Mouse (Mus musculus) liver, embryonic 14.5 days (tissue): Measurements from ENCODE around the gene Lrrc4.

Source experiments
- CTCF ChIP-seq: IDR thresholded peaks from 2 replicates; pipeline ENCODE4 v1.5.1; 2016; ENCODE audit warnings: antibody characterized with exemption, low read depth, control low read depth
- EP300 ChIP-seq: IDR thresholded peaks from 2 replicates; pipeline ENCODE4 v1.6.1; 2016; ENCODE audit warnings: antibody characterized with exemption, low read depth

DNA sequence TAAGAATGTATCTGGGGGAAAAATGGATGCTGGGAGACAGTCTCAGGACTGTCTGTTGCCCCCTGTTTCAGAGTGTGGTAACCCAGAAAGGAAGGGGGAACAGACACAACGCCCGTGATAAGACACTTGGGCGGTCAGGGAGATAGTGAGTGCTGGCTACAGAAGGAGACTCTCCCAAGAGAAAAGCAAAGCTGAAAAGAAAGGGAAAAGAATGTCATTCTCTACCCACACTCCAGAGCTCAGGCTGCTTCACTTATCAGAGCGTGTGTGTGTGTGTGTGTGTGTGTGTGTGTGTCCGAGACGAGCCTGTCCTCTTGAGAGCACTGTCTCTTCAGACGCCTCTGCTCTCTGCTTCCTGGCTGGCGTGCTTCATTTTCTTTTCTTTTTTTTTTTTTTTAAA lies 45.8 kb downstream of the Lrrc4 start:
- TF ChIP-seq CTCF, result no peak
- no peak for TF ChIP-seq EP300
